Mouse (Mus musculus) heart, adult 2 months (tissue): ENCODE measurements around the gene A2ml1. TPM values are rescaled to one million over a fixed set of nuclear protein-coding genes. Genes with fewer than 3 reads are reported as not detected.

Experiments used
- DNase-seq, 2 experiments: peaks; one replicate each; pipeline ENCODE4 v3.0.0; 2021
- H3K27ac ChIP-seq: fragments of 200-600 bp; 2 replicates; pipeline ENCODE4 v1.8.1; 2022
- H3K27me3 ChIP-seq: fragments of 200-500 bp; 2 replicates; pipeline ENCODE4 v1.6.1; 2012; ENCODE audit warnings: mild to moderate bottlenecking, low read length, inconsistent platforms, mixed read lengths; ENCODE audit not compliant: control insufficient read depth, insufficient read depth
- H3K36me3 ChIP-seq: fragments of 200-500 bp; 2 replicates; pipeline ENCODE4 v1.6.1; 2012; ENCODE audit warnings: low read length, inconsistent platforms; ENCODE audit not compliant: control insufficient read depth, insufficient read depth
- H3K4me1 ChIP-seq: fragments of 200-500 bp; 2 replicates; pipeline ENCODE4 v1.6.1; 2011; ENCODE audit warnings: low read length; ENCODE audit not compliant: control insufficient read depth, insufficient read depth
- H3K4me3 ChIP-seq: fragments of 200-600 bp; 2 replicates; pipeline ENCODE4 v1.8.1; 2022
- H3K79me2 ChIP-seq: fragments of 200-500 bp; replicated peaks from 2 replicates; pipeline ENCODE4 v1.6.1; 2012; ENCODE audit warnings: mild to moderate bottlenecking, inconsistent platforms, low read length, moderate library complexity, mixed read lengths; ENCODE audit not compliant: control insufficient read depth, insufficient read depth
- H3K9ac ChIP-seq: fragments of 200-500 bp; 2 replicates; pipeline ENCODE4 v1.6.1; 2012; ENCODE audit warnings: low read depth, mild to moderate bottlenecking, control low read depth, inconsistent platforms, low read length, mixed read lengths
- CTCF ChIP-seq: fragments of 200-600 bp; IDR thresholded peaks from 2 replicates; pipeline ENCODE4 v1.8.1; 2022; ENCODE audit warnings: antibody characterized with exemption, mild to moderate bottlenecking, moderate library complexity
- EP300 ChIP-seq: fragments of 200-500 bp; IDR thresholded peaks from 2 replicates; pipeline ENCODE4 v1.6.1; 2011; ENCODE audit warnings: low read depth, low read length, control low read depth; ENCODE audit not compliant: insufficient read depth
- POLR2A ChIP-seq: fragments of 200-500 bp; IDR thresholded peaks from 2 replicates; pipeline ENCODE4 v1.6.1; 2011; ENCODE audit warnings: mild to moderate bottlenecking, low read depth, low read length, control low read depth; ENCODE audit not compliant: insufficient read depth
- WGBS: fragments of 180-500 bp; shearing (Covaris S2); methylation state at CpG from one replicate; pipeline ENCODE4 v1.1.7; 2018; 5-methylcytosine and 5-hydroxymethylcytosine counted together
- intact Hi-C: fragments of 180-260 bp; cut with DNase I; formaldehyde crosslinking; loops from one replicate; pipeline ENCODE4 v1.15.1; 2025
- polyA plus RNA-seq: library from polyadenylated mRNA; depleted of rRNA; stranded (reverse); fragments of >200 nt; gene quantifications from 2 replicates; pipeline ENCODE4 v1.2.3, GENCODE M21; 2012; rRNA removed
- total RNA-seq, 2 experiments: library from RNA; stranded (reverse); gene quantifications; 2 replicates each; pipeline ENCODE4 v1.2.3; 2021

A2ml1 gene
- total and polyA plus RNA-seq, 3 experiments, result 1.6 TPM; not detected in 2

- no peak for DNase-seq
- Histone ChIP-seq H3K27ac (no peak overlapping the region), H3K9ac (no peak overlapping the region), H3K36me3 (no peaks in the 10 kb centered on the region), H3K27me3 (no peaks in the 10 kb centered on the region), H3K4me1 (no peaks in the 10 kb centered on the region), H3K4me3 (no peak overlapping the region), H3K79me2 (no peaks in the 10 kb centered on the region)
- TF ChIP-seq EP300 (no peak), POLR2A (no peak), CTCF (no peak)
- WGBS, result 74% methylated on average over 5 of the region's 5 CpGs
- intact Hi-C loops, result no loop called here
Observed at GRCm38 (mm10) chr6:128504743-128505142, 76.7 kb downstream of the A2ml1 start.

DNA sequence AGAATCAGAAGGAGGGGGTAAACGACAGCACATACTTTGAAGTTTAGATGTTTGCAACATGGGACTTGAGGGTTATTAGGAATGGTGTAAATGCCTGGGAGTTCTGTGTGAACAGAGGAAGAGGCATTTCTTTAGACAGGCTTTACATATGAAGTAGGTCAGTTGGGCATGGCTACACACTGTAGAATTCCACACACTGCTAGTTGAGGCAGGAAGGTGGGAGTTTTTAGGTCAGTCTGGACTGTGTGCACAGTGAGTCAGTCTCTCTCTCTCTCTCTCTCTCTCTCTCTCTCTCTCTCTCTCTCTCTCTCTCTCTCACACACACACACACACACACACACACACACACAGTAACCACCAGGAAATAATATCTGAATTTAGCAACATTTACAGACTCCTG is 86.1 kb downstream of the A2ml1 start:
- no peak overlapping the region for H3K4me3 ChIP-seq
- H3K9ac ChIP-seq, result no peak overlapping the region
- no peaks in the 10 kb centered on the region for H3K36me3 ChIP-seq
- intact Hi-C loops, result no loop called here
- no peaks in the 10 kb centered on the region for H3K79me2 ChIP-seq
- no peak overlapping the region for H3K27ac ChIP-seq
- TF ChIP-seq POLR2A (no peak), CTCF (no peak), EP300 (no peak)
- no peaks in the 10 kb centered on the region for H3K4me1 ChIP-seq
- 66% methylated on average over 1 of the region's 1 CpGs for WGBS
- DNase-seq, result no peak
- H3K27me3 ChIP-seq, result no peaks in the 10 kb centered on the region

GRCm38 (mm10) chr6:128494646-128495331 is 86.6 kb downstream of the A2ml1 start:
- Histone ChIP-seq H3K27me3 (no peaks in the 10 kb centered on the region), H3K79me2 (no peaks in the 10 kb centered on the region), H3K9ac (no peak overlapping the region), H3K36me3 (no peaks in the 10 kb centered on the region), H3K4me3 (no peak overlapping the region), H3K4me1 (no peaks in the 10 kb centered on the region), H3K27ac (no peak overlapping the region; the same call in 1 of the 2 replicates)
- TF ChIP-seq CTCF (no peak), POLR2A (no peak), EP300 (no peak)
- DNase-seq, result peak in 1 of 2 experiments; percentile 51
- WGBS, result 33% methylated on average over 15 of the region's 15 CpGs
- intact Hi-C loops, result no loop called here

GRCm38 (mm10) chr6:128491916-128492315 is 89.5 kb downstream of the A2ml1 start:
- DNase-seq, result no peak
- no peak overlapping the region for H3K4me3 ChIP-seq
- H3K27me3 ChIP-seq, result no peaks in the 10 kb centered on the region
- intact Hi-C loops, result no loop called here
- no peaks in the 10 kb centered on the region for H3K36me3 ChIP-seq
- TF ChIP-seq CTCF (no peak), POLR2A (no peak), EP300 (no peak)
- 82% methylated on average over 4 of the region's 4 CpGs for WGBS
- H3K9ac ChIP-seq, result no peak overlapping the region
- no peaks in the 10 kb centered on the region for H3K79me2 ChIP-seq
- H3K4me1 ChIP-seq, result no peaks in the 10 kb centered on the region
- H3K27ac ChIP-seq, result no peak overlapping the region

- H3K36me3 ChIP-seq, result no peaks in the 10 kb centered on the region
- no peak overlapping the region for H3K9ac ChIP-seq
- TF ChIP-seq EP300 (no peak), CTCF (no peak), POLR2A (no peak)
- no peak overlapping the region for H3K27ac ChIP-seq
- H3K4me3 ChIP-seq, result no peak overlapping the region
- H3K27me3 ChIP-seq, result no peaks in the 10 kb centered on the region
- 94% methylated on average over 10 of the region's 10 CpGs for WGBS
- DNase-seq, result no peak
- no peaks in the 10 kb centered on the region for H3K4me1 ChIP-seq
- intact Hi-C loops, result no loop called here
- H3K79me2 ChIP-seq, result no peaks in the 10 kb centered on the region
Observed at GRCm38 (mm10) chr6:128490141-128490540, 91.3 kb downstream of the A2ml1 start.

Other genes starting within 250 kb of the A2ml1 start
- 1 to 10 TPM; 5.4 to 6.4 TPM for gene Tulp3, start 225.8 kb downstream of the A2ml1 start, total RNA-seq
- gene Tulp3, start 225.8 kb downstream of the A2ml1 start, polyA plus RNA-seq, result 10.2 and 11.2 TPM in 2 replicates
- 1 to 10 TPM; 7.8 to 9.2 TPM for gene Rhno1, start 218.7 kb downstream of the A2ml1 start, total RNA-seq
- gene Rhno1, start 218.7 kb downstream of the A2ml1 start, polyA plus RNA-seq, result 5.8 and 6.6 TPM in 2 replicates
- under 1 TPM; 0.65 to 0.89 TPM for gene Foxm1, start 218.6 kb downstream of the A2ml1 start, total RNA-seq
- 0.80 and 1.6 TPM in 2 replicates for gene Foxm1, start 218.6 kb downstream of the A2ml1 start, polyA plus RNA-seq
- gene Tex52, start 206.2 kb downstream of the A2ml1 start, total RNA-seq, result not detected
- 0.12 TPM in 1 of 2 replicates, not detected in the other for gene Tex52, start 206.2 kb downstream of the A2ml1 start, polyA plus RNA-seq
- not detected for gene Gm44596, start 206.1 kb downstream of the A2ml1 start, total RNA-seq
- gene Gm44596, start 206.1 kb downstream of the A2ml1 start, polyA plus RNA-seq, result not detected in 2 replicates
- gene Nrip2, start 182.3 kb downstream of the A2ml1 start, total RNA-seq, result 1 to 10 TPM; 1.6 to 2.4 TPM
- gene Nrip2, start 182.3 kb downstream of the A2ml1 start, polyA plus RNA-seq, result 2.6 and 3.6 TPM in 2 replicates
- gene Itfg2, start 156.7 kb downstream of the A2ml1 start, total RNA-seq, result 10 to 100 TPM; 17.0 to 21.2 TPM
- gene Itfg2, start 156.7 kb downstream of the A2ml1 start, polyA plus RNA-seq, result 11.9 and 21.5 TPM in 2 replicates
- 100 to 1,000 TPM; 351 to 359 TPM for gene Fkbp4, start 142.9 kb downstream of the A2ml1 start, total RNA-seq
- 206 and 250 TPM in 2 replicates for gene Fkbp4, start 142.9 kb downstream of the A2ml1 start, polyA plus RNA-seq
- gene Pzp, start 54.9 kb downstream of the A2ml1 start, total RNA-seq, result 1 to 10 TPM; 1.9 to 3.0 TPM
- gene Pzp, start 54.9 kb downstream of the A2ml1 start, polyA plus RNA-seq, result 0.57 and 2.0 TPM in 2 replicates
- gene Klrb1a, start 41.9 kb upstream of the A2ml1 start, total RNA-seq, result not detected
- 0.20 and 0.59 TPM in 2 replicates for gene Klrb1a, start 41.9 kb upstream of the A2ml1 start, polyA plus RNA-seq
- gene Clec2h, start 80.8 kb upstream of the A2ml1 start, total RNA-seq, result 1 to 10 TPM in 1 of 2 experiments, under 1 TPM in 1; 0.89 to 1.0 TPM
- not detected in 2 replicates for gene Clec2h, start 80.8 kb upstream of the A2ml1 start, polyA plus RNA-seq
- gene Klrb1, start 141.5 kb upstream of the A2ml1 start, total RNA-seq, result not detected
- gene Klrb1, start 141.5 kb upstream of the A2ml1 start, polyA plus RNA-seq, result not detected in 2 replicates
- gene Klrb1c, start 207.6 kb upstream of the A2ml1 start, total RNA-seq, result under 1 TPM; 0.18 TPM
- gene Klrb1c, start 207.6 kb upstream of the A2ml1 start, polyA plus RNA-seq, result 0.20 and 0.92 TPM in 2 replicates
- not detected for gene Gm44511, start 244.7 kb upstream of the A2ml1 start, total RNA-seq
- 0.86 TPM in 1 of 2 replicates, not detected in the other for gene Gm44511, start 244.7 kb upstream of the A2ml1 start, polyA plus RNA-seq
- gene Klrb1b, start 244.7 kb upstream of the A2ml1 start, total RNA-seq, result not detected
- 0.41 TPM in 1 of 2 replicates, not detected in the other for gene Klrb1b, start 244.7 kb upstream of the A2ml1 start, polyA plus RNA-seq